Mouse (Mus musculus) heart, embryonic 15.5 days (tissue): Measurements from ENCODE around the gene Hopx. TPM values are rescaled to one million over a fixed set of nuclear protein-coding genes. Genes with fewer than 3 reads are reported as not detected.
A peak's percentile ranks its signal among the peaks of the same experiment; 100 is the strongest.

Experiments
- ATAC-seq: fragments of 200-750 bp; cut with Nextera tagmentation; replicated peaks from 2 replicates; pipeline ENCODE4 v1.8.0; 2017; ENCODE audit warnings: low read depth, moderate TSS enrichment; ENCODE audit not compliant: insufficient number of reproducible peaks, insufficient read depth, low FRiP score
- H3K27ac ChIP-seq: fragments of 300-500 bp; sonication (generic); 2 replicates; pipeline ENCODE4 v1.5.1; 2015; ENCODE audit warnings: mild to moderate bottlenecking, inconsistent platforms
- H3K27me3 ChIP-seq: fragments of 300-500 bp; sonication (generic); 2 replicates; pipeline ENCODE4 v1.6.1; 2015; ENCODE audit warnings: inconsistent platforms
- H3K36me3 ChIP-seq: fragments of 300-500 bp; sonication (generic); 2 replicates; pipeline ENCODE4 v1.6.1; 2015; ENCODE audit warnings: mild to moderate bottlenecking, inconsistent platforms
- H3K4me1 ChIP-seq: fragments of 300-500 bp; sonication (generic); replicated peaks from 2 replicates; pipeline ENCODE4 v1.6.1; 2015; ENCODE audit warnings: inconsistent platforms
- H3K4me2 ChIP-seq: fragments of 300-500 bp; sonication (generic); 2 replicates; pipeline ENCODE4 v1.6.1; 2015; ENCODE audit warnings: inconsistent platforms, mild to moderate bottlenecking, moderate library complexity
- H3K4me3 ChIP-seq: fragments of 300-500 bp; sonication (generic); 2 replicates; pipeline ENCODE4 v1.5.1; 2015; ENCODE audit warnings: mild to moderate bottlenecking, inconsistent platforms
- H3K9ac ChIP-seq: fragments of 300-500 bp; sonication (generic); 2 replicates; pipeline ENCODE4 v1.6.1; 2015; ENCODE audit warnings: mild to moderate bottlenecking, inconsistent platforms
- H3K9me3 ChIP-seq: fragments of 300-500 bp; sonication (generic); replicated peaks from 2 replicates; pipeline ENCODE4 v1.6.1; 2016; ENCODE audit warnings: inconsistent platforms
- WGBS: fragments of 180-500 bp; shearing (Covaris S2); methylation state at CpG from one replicate; pipeline ENCODE4 v1.1.7; 2015; ENCODE audit warnings: mixed read lengths; 5-methylcytosine and 5-hydroxymethylcytosine counted together
- polyA plus RNA-seq: library from polyadenylated mRNA; unstranded; fragments of >200 nt; fragmentation: Nextera tagmentation; extraction: Ambion mirVana; gene quantifications from 2 replicates; pipeline ENCODE4 v1.2.1, GENCODE M21; 2015

Gene Hopx
- polyA plus RNA-seq, 1 experiment from 2014 or later = 23.6 TPM

- no peak overlapping the region for H3K9ac ChIP-seq
- 0 out of 2 replicates have a peak, but pooled peaks cover 3% of the 10 kb centered on the region for H3K4me1 ChIP-seq
- no peak for ATAC-seq
- no peak overlapping the region for H3K27ac ChIP-seq
- no peak overlapping the region for H3K4me3 ChIP-seq
- H3K4me2 ChIP-seq = no peak overlapping the region
- H3K9me3 ChIP-seq = no peaks in the 10 kb centered on the region
- H3K27me3 ChIP-seq = no peaks in the 10 kb centered on the region
- 51% methylated on average over 8 of the region's 8 CpGs for WGBS
- no peaks in the 10 kb centered on the region for H3K36me3 ChIP-seq
Measured at GRCm38 (mm10) chr5:77067321-77067720, 47.6 kb downstream of the Hopx start.

GRCm38 (mm10) chr5:77061372-77062038 lies 53.4 kb downstream of the Hopx start:
- peak overlapping the region; percentile 38 for H3K4me2 ChIP-seq
- H3K27me3 ChIP-seq = peaks cover 3% of the 10 kb centered on the region; the same call in 1 of the 2 replicates
- ATAC-seq = no peak
- WGBS = 29% methylated on average over 17 of the region's 17 CpGs
- 0 out of 2 replicates have a peak, but pooled peaks cover 6% of the 10 kb centered on the region for H3K4me1 ChIP-seq
- 0 out of 2 replicates have a peak overlapping the region, but pooled peaks have one; percentile 18 for H3K4me3 ChIP-seq
- H3K27ac ChIP-seq = no peak overlapping the region
- no peaks in the 10 kb centered on the region for H3K9me3 ChIP-seq
- no peaks in the 10 kb centered on the region for H3K36me3 ChIP-seq
- H3K9ac ChIP-seq = no peak overlapping the region

GRCm38 (mm10) chr5:77060363-77060762 lies 54.6 kb downstream of the Hopx start:
- no peak overlapping the region for H3K4me2 ChIP-seq
- 39% methylated on average over 10 of the region's 10 CpGs for WGBS
- H3K27me3 ChIP-seq = peaks cover 3% of the 10 kb centered on the region; the same call in 1 of the 2 replicates
- no peaks in the 10 kb centered on the region for H3K36me3 ChIP-seq
- H3K4me3 ChIP-seq = no peak overlapping the region
- no peak overlapping the region for H3K27ac ChIP-seq
- H3K9ac ChIP-seq = no peak overlapping the region
- no peak for ATAC-seq
- no peaks in the 10 kb centered on the region for H3K9me3 ChIP-seq
- H3K4me1 ChIP-seq = 0 out of 2 replicates have a peak, but pooled peaks cover 6% of the 10 kb centered on the region

- no peak for ATAC-seq
- Histone ChIP-seq H3K9ac (no peak overlapping the region), H3K27ac (no peak overlapping the region), H3K4me3 (no peak overlapping the region), H3K4me1 (0 out of 2 replicates have a peak, but pooled peaks cover 6% of the 10 kb centered on the region), H3K36me3 (no peaks in the 10 kb centered on the region), H3K4me2 (no peak overlapping the region), H3K27me3 (peaks cover 3% of the 10 kb centered on the region; the same call in 1 of the 2 replicates), H3K9me3 (no peaks in the 10 kb centered on the region)
- 79% methylated on average over 12 of the region's 12 CpGs for WGBS
Measured at GRCm38 (mm10) chr5:77056881-77057440, 58.0 kb downstream of the Hopx start.

- no peaks in the 10 kb centered on the region for H3K4me1 ChIP-seq
- ATAC-seq = no peak
- H3K9ac ChIP-seq = no peak overlapping the region
- no peaks in the 10 kb centered on the region for H3K36me3 ChIP-seq
- H3K4me3 ChIP-seq = no peak overlapping the region
- no peaks in the 10 kb centered on the region for H3K9me3 ChIP-seq
- no peak overlapping the region for H3K4me2 ChIP-seq
- H3K27ac ChIP-seq = no peak overlapping the region
- no peaks in the 10 kb centered on the region for H3K27me3 ChIP-seq
- 86% methylated on average over 5 of the region's 5 CpGs for WGBS
Measured at GRCm38 (mm10) chr5:77052616-77053015, 62.3 kb downstream of the Hopx start.

GRCm38 (mm10) chr5:77044362-77044761 lies 70.6 kb downstream of the Hopx start:
- ATAC-seq = no peak
- Histone ChIP-seq H3K4me3 (no peak overlapping the region), H3K27me3 (no peaks in the 10 kb centered on the region), H3K36me3 (no peaks in the 10 kb centered on the region), H3K9ac (no peak overlapping the region), H3K4me1 (no peaks in the 10 kb centered on the region), H3K9me3 (no peaks in the 10 kb centered on the region), H3K4me2 (no peak overlapping the region), H3K27ac (no peak overlapping the region)
- 64% methylated on average over 5 of the region's 5 CpGs for WGBS

- no peaks in the 10 kb centered on the region for H3K4me1 ChIP-seq
- no peak overlapping the region for H3K27ac ChIP-seq
- H3K36me3 ChIP-seq = no peaks in the 10 kb centered on the region
- ATAC-seq = no peak
- H3K9ac ChIP-seq = no peak overlapping the region
- no peak overlapping the region for H3K4me3 ChIP-seq
- H3K27me3 ChIP-seq = no peaks in the 10 kb centered on the region
- no peaks in the 10 kb centered on the region for H3K9me3 ChIP-seq
- no peak overlapping the region for H3K4me2 ChIP-seq
Measured at GRCm38 (mm10) chr5:77039391-77039790, 75.5 kb downstream of the Hopx start.

GRCm38 (mm10) chr5:77038451-77038850 lies 76.5 kb downstream of the Hopx start:
- H3K4me1 ChIP-seq = no peaks in the 10 kb centered on the region
- no peak overlapping the region for H3K27ac ChIP-seq
- H3K36me3 ChIP-seq = no peaks in the 10 kb centered on the region
- H3K27me3 ChIP-seq = no peaks in the 10 kb centered on the region
- no peak overlapping the region for H3K4me3 ChIP-seq
- no peak overlapping the region for H3K9ac ChIP-seq
- no peak overlapping the region for H3K4me2 ChIP-seq
- 85% methylated on average over 10 of the region's 10 CpGs for WGBS
- ATAC-seq = no peak
- H3K9me3 ChIP-seq = no peaks in the 10 kb centered on the region

Other genes starting within 250 kb of the Hopx start
- 13.9 and 14.1 TPM in 2 replicates for gene Aasdh, start 209.6 kb downstream of the Hopx start, polyA plus RNA-seq
- 208 and 244 TPM in 2 replicates for gene Paics, start 163.8 kb downstream of the Hopx start, polyA plus RNA-seq
- 18.4 and 22.7 TPM in 2 replicates for gene Ppat, start 163.5 kb downstream of the Hopx start, polyA plus RNA-seq
- 41.2 and 59.1 TPM in 2 replicates for gene Srp72, start 140.4 kb downstream of the Hopx start, polyA plus RNA-seq
- gene Arl9, start 111.1 kb downstream of the Hopx start, polyA plus RNA-seq = not detected in 2 replicates
- gene Thegl, start 99.1 kb downstream of the Hopx start, polyA plus RNA-seq = 0.15 TPM in 1 of 2 replicates, not detected in the other
- gene Spink2, start 96.3 kb upstream of the Hopx start, polyA plus RNA-seq = 3.0 and 3.7 TPM in 2 replicates
- gene Rest, start 150.4 kb upstream of the Hopx start, polyA plus RNA-seq = 19.3 and 22.1 TPM in 2 replicates
- gene Noa1, start 195.0 kb upstream of the Hopx start, polyA plus RNA-seq = 20.6 and 21.6 TPM in 2 replicates
- 32.7 and 39.2 TPM in 2 replicates for gene Polr2b, start 195.0 kb upstream of the Hopx start, polyA plus RNA-seq